Mouse (Mus musculus): Measurements from ENCODE around the gene Kdelr3.

The Kdelr3 gene

GRCm38 (mm10) chr15:79511553-79512320 lies 4.5 kb upstream of the Kdelr3 start:
- peak; percentile 72 for DNase-seq

- DNase-seq, result no peak
Observed at GRCm38 (mm10) chr15:79513940-79514339, 2.3 kb upstream of the Kdelr3 start.

- DNase-seq, result no peak
Observed at GRCm38 (mm10) chr15:79517710-79518109, 1.5 kb downstream of the Kdelr3 start.

GRCm38 (mm10) chr15:79518571-79518970 lies 2.4 kb downstream of the Kdelr3 start:
- no peak for DNase-seq

GRCm38 (mm10) chr15:79519400-79520220 lies 3.4 kb downstream of the Kdelr3 start:
- no peak for DNase-seq

- DNase-seq, result no peak
Observed at GRCm38 (mm10) chr15:79525564-79525963, 9.4 kb downstream of the Kdelr3 start.

GRCm38 (mm10) chr15:79525979-79526768 lies 10.0 kb downstream of the Kdelr3 start:
- no peak for DNase-seq

- DNase-seq, result no peak
Observed at GRCm38 (mm10) chr15:79527192-79527591, 11.0 kb downstream of the Kdelr3 start.

GRCm38 (mm10) chr15:79527991-79528639 lies 11.9 kb downstream of the Kdelr3 start:
- DNase-seq, result no peak

- no peak for DNase-seq
Observed at GRCm38 (mm10) chr15:79529935-79530334, 13.7 kb downstream of the Kdelr3 start.

- no peak for DNase-seq
Observed at GRCm38 (mm10) chr15:79533796-79534195, 17.6 kb downstream of the Kdelr3 start.

GRCm38 (mm10) chr15:79543968-79544367 lies 27.8 kb downstream of the Kdelr3 start:
- DNase-seq, result no peak

GRCm38 (mm10) chr15:79545496-79545895 lies 29.3 kb downstream of the Kdelr3 start:
- no peak for DNase-seq

- peak; percentile 70 for DNase-seq
Observed at GRCm38 (mm10) chr15:79545921-79546399, 29.7 kb downstream of the Kdelr3 start.

GRCm38 (mm10) chr15:79546410-79547288 lies 30.4 kb downstream of the Kdelr3 start, which contains the start of gene Ddx17:
Gene Ddx17, minus strand, starts transcription at chr15:79546741.
- DNase-seq, result peak; percentile 97

- no peak for DNase-seq
Observed at GRCm38 (mm10) chr15:79547289-79547820, 31.1 kb downstream of the Kdelr3 start.

- DNase-seq, result no peak
Observed at GRCm38 (mm10) chr15:79548226-79548625, 32.0 kb downstream of the Kdelr3 start.

GRCm38 (mm10) chr15:79552566-79552965 lies 36.4 kb downstream of the Kdelr3 start:
- DNase-seq, result no peak

GRCm38 (mm10) chr15:79559649-79560048 lies 43.4 kb downstream of the Kdelr3 start:
- no peak for DNase-seq

GRCm38 (mm10) chr15:79562417-79562816 lies 46.2 kb downstream of the Kdelr3 start:
- DNase-seq, result no peak

All from kidney, adult 9 months (tissue).